Mouse (Mus musculus) heart, adult 11 months (tissue): ENCODE results near the gene Arl15.

ENCODE experiments used
- DNase-seq: peaks from one replicate; pipeline ENCODE4 v3.0.0; 2022

The Arl15 gene

DNA sequence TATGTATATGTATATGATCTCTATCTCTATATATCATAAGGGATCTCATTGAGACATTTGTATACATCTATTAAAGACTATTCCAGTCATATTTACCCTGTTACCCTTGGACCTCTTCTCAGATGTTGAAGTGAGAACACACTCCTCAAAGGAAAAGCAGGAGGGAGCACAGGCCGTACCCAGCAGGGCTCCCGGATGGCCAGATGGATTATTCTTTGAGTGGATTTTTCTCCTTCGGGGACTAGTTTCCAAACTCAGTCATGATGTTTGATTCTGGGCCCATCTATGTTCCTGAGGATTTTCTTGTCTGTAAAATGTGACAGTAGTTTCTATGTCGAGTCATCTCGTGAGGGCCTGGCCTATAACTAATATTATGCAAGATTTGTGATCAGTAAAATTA, 142.9 kb downstream of the Arl15 start:
- DNase-seq = no peak

DNA sequence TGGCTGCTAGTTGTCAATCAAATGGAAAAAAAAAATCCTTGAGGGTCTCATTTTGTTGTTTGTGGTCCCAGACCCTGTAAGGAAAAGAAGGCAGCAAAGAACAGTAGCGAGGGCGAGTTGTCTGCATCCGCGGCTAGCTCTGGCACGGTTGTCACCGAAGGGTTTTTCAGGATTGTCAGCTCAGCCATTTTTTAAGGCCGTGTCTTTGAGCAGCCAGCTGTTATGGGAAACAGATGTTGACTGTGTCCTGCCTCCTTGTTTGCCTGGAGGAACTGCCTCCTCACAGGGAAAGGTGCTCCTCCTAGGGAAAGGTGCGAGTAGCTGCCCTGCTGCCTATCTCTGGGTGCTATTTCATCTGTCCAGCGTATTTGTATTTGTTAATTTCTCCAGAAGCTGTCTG, 144.3 kb downstream of the Arl15 start:
- peak; percentile 87 for DNase-seq

DNA sequence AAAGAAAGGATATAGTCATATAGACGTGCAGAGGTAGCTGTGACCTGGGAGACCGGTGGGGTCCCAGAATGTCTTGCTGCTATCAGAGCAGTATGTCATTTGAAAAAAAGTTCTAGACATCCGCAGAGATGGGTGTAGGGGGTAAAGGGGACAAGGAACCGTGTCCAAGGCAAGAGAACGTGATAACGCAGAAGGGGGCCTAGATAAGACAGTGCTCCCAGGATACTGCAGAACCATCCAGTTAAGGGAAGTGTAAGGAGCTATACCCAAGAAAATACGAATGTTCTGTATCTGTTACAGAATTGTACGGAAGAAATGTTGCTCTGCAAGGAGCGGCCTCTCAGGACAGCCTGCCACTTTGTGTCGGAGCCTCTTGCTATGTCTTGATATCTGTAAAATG, 144.8 kb downstream of the Arl15 start:
- DNase-seq = peak; percentile 77

DNA sequence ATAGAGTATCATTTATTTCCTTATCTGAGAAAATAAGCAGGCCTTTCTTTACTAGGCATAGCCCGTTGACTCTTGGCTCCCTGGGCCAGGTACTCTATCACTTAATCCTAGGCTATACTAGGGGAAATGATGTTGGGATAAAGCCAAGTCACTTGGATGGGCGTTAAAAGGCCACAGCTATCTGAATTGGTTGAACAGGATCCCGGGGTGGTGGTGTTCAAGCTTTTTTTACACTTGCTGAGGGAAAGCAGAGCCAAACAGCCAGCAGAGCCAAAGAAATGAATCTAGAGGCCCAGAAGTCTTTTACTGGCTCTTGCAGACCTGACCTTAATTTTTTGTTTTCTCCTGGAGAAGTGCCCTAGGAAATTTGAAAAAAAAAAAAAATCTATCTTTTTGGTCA, 145.4 kb downstream of the Arl15 start:
- peak; percentile 96 for DNase-seq

DNA sequence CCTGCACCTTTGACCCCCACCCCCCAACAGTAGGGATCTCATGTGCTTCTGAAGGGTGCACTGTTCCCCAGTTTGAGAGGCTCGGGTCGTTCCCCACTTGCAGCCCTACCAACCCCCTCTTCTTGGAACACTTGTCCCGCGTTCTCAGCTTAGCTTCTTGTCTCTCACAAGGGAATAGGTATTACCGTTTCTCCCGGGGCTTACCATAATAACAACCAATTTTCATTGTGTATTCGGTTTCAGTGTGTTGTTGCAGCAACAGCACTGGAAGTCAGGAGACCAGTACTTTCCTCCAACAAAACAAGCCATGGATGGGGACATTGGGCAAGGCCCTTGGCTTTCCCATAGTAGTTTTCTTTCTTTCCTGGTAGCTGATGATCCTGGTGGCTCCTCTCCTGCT, 145.8 kb downstream of the Arl15 start:
- peak; percentile 93 for DNase-seq

DNA sequence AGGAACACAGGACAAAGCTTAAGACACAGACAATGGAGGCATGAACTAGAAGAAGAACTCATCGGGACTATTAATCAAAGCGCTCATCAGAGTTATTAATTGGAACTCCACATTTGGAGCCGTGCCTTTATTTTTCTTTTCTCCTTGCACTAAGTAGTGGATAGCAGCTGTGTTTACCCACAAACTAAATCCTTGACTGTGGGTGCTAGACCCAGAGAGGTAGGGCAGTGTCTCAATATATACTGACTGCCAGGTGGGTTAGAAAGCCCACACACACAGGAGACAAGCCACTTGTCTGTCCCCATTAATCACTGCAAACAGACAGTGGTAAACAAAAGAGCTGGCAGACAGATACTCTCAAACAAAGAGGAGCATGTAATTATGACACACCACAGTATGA, 147.6 kb downstream of the Arl15 start:
- DNase-seq = peak; percentile 14

DNA sequence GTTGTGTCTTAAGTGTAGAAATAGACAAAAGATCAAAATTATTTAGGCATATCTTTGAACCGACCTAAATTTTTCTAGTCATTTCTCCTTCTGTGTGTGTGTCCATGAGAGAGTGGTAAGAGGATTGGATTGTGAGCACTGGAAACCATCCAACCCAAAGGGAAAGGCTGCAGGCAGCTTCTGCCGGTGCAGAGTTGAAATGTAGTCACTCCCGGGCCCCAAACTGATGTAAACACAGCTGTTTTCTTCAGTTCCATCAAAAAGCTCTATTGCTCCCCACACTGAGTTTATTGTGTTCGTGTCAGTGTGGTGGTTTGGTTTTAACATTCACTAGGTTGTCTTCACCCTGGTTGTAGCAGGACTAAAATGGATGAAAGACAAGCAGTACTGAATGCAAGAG, 153.2 kb downstream of the Arl15 start:
- no peak for DNase-seq

DNA sequence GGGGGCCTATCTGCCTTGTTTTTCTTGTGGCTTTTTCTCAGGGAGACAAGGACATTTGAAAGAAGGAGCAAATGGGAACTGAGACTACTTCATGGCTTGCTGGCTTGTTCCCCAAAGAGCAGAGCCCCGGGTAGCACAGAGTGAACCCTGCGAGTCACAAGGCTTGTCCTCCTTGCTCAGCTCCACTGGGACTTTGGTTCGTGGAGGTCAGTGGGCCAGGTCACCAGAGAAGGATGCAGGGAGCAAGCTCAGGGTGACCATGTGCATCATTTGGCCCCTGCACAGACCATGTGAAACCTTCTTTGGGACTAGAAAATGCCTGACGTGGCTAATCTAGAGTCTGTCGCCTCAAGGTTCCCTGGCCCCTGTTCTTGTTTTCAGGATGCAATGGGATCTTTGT, 155.4 kb downstream of the Arl15 start:
- DNase-seq = peak; percentile 98

DNA sequence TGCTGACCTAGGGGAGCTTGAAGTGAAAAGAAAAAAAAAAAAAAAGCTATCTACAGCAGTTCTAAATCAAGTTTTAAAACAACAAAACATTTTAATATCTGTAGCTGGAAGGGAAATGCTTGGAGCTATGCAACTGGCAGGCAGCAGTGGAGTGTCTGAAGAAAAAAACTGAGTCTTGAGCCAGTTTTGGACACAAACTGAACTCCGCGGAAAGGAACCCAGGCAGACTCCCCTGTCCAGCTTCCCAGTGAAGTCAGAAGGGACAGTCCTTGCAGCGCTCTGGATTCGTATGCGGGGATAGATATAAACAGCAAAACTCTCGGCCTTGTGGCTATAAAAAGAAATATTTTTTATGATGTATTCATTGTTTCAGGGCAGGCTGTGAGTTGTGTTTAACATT, 155.8 kb downstream of the Arl15 start:
- DNase-seq = peak; percentile 89

DNA sequence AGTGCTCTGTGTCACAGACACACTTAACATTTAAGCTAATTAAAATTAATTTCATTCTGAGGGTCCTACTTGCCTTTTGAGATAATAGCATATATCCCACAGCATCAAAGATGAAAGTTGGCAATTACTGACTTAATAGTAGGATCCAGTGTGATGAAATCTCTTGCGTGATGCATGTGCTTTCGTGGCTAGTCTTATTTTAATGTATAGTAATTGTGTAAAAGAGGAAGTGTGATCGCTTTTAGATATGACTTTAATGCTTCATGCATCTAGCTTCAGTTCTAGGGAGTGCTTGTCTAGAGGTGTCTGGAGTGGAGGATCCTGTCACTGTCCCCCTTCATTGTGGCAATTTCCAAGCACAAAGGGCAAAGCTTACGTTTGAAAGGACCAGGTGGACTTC, 163.1 kb downstream of the Arl15 start:
- no peak for DNase-seq

DNA sequence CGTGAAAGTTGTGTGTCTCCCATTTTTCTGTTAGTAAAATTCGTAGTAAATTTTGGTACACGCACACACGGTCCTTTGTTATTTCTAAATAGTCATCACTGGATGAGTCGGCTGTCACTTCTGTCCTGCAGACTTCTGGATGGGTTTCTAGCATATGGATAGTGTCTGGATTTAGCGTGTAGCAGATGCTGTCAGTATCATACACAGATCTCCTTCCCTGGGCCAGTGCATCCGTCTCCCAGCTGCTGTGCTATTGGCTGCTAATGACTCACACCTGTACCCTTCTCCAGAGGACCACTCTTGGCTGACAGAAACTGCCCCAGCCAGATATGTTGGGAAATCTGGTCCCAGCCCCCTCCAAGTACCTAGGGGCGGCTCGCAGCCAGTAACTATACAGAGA, 170.6 kb downstream of the Arl15 start:
- no peak for DNase-seq

DNA sequence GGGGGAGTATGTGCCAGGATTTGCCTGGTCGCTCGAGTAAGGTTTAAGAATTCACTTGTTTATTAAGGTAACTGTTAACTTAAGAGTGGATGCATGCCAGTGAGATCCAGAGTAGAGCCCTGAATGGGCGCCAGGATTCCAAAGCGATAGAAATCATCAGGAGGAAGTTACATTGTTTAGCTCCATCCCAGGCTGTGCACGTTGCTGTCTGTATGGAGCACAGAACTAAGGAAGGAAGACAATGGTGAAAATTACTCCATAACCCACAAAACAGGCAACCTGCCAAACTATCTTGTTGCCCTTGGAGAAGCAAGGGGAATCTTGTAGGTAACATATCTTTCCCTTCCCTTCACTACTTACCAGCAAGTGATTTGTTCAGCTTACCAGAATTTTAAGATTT, 176.4 kb downstream of the Arl15 start:
- peak; percentile 94 for DNase-seq

DNA sequence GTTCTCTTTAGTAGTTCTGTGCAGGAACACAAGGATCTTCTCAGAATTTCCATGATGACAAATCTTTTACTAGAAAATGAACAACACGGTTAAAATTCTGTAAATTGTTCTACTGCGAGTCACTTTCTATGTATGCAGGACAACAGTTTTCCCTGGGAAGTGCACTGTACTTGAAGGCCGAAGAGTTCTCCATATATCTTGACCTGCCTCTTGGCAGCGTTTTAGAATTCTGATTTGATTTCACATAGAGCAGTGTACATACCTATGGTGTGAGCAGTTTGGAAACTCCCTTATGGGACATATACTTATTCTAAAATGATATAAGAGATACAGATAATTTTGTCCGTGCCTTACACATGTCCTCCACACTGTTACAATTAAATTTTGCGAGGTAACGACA, 178.1 kb downstream of the Arl15 start:
- DNase-seq = no peak

DNA sequence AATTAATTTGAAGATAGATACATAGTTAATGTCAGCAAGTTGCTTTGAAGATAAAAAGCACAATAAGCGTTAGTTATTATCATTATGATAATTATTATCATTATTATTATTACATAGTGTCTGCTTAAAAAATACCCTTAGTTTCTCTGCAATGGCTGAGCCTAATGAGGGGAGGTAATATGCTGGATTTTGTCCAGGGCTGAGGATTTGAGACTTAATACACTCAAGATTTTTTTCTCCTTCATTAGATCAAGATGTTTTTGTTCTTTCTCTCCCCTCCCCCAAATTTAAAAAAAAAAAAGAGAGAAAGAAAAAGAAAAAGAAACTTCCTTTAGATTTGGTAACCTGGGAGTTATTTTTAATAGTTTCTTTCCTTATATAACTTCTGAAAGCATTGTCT, 180.6 kb downstream of the Arl15 start:
- DNase-seq = no peak

DNA sequence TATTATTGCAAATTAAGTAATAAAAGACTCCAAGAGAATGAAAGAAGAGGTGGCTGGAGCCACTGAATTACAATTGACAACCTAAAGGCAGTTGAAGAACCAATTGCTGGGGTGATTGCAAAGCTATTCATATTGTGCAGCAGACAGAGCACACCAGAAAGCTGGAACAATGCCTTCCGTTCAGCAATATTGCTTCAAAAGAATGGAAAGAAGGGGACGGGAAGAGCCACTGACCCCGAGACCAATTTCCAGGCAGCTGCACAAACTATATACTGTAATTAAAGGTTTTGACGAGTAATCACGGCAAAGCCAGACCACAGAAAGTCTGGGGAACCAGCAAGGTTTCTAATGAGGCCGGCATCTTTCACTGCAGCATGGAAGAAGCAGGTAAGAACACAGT, 181.4 kb downstream of the Arl15 start:
- DNase-seq = peak; percentile 42

DNA sequence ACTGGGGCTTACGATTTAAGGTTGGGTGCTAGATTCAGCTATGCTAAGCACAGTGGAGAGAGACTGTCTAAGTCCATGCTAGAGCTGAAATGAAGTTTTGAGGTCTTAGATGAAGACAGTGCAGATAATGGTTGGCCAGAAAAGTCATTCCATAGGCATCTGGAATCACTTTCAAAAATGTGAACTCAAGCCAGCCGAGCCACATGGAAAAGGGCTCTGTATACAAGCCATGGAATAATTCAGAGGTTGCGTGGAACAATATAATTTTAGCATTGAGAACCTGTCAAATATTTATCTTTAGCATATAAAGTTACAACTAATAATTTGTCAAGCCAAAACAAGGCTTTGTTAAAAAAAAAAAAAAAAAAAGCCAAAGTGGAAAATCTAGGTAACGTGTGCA, 182.6 kb downstream of the Arl15 start:
- no peak for DNase-seq

DNA sequence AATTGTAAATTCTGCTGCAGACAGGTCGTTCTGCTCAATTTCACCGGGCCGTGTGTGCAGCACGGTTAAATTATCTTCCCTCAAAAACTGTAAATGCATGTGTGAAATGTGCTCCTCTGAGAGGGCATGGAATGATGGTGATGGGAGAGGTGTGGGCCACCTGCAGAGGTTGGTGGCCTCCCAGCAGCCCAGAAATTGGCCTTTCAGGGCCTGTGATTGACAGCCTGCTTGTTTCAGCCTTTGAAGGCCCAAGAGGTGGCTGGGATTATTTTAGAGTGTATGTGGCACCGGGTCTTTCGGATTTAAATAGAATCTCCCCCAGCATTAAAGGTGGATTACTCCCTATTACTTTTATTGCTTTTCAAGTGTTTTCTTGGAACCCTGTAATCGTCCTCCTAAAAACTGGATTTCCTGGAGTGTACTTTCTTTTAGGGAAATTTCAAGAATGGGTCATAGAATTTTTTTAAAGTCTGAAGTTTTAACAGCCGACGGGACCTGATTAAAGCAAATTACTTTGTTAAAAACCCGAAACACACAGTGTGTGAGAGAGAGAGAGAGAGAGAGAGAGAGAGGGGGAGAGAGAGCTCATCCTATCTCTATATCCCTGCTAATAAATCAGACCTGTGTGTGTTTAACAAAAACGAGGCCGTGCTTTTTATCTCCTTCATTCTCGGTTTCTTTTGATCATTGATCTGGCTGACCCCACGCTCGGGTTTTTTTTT, 186.6 kb downstream of the Arl15 start:
- peak; percentile 66 for DNase-seq

DNA sequence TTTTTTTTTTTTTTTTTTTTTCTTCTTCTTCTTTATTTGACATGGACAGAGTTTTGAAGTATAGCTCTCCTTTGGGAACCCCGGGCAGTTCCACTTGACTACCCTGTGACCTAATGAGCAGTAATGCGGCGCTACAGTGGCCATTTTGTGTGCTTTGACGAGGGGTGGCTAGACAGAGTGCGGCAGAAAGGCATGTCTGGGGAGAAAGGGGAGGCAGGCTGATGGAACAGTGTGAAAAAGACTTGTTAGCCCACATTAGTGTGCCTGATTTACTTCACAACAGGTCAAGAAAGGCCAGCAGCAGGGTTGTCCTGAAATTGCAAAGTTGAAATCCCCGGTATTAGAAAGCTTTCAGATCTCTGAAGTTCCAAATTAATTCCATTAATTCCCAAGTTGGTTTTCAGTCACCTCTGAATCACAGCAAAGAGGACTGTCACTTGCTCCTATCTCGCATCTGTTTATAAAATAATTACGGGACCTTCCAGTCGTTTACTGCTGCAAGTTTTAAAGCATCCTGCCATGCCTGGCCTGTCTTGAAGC, 187.2 kb downstream of the Arl15 start:
- DNase-seq = peak; percentile 72

DNA sequence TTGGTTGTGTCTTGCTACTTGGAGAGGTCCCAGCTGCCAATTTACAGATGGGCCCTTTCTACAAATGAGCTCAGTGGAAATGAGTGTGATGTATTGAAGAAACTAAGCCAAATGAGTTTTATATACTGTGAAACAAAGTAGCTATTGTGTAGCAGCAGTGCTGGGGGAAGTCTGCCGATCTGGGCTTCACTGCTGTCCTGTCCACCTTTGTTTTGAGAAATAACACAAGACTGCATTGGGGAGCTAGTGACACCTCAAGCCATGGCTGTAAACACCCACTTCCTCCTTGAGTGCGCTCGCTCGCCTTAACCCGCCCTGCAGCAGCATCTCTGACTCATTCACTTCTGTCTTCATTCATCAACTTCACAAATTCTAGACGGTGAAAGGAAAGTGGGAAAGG, 189.3 kb downstream of the Arl15 start:
- peak; percentile 51 for DNase-seq

DNA sequence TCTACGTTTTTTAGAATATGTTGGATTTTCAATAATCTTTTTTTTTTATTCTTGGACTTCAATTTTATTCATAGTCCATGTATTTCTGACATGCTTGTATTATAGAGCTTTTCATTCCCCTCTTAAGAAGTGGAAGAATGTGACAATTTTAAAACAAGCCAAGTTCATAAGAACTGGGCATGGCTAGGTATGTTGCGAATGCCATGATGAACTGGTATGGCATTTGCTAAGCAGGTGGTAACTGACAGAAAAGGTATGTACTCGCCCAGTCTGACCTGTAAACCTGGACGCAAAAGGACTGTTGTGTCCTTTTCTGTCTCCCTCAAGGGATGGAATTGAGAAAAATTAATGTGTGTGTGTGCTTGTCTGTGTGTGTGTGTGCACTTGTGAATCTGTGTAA, 190.2 kb downstream of the Arl15 start:
- DNase-seq = no peak

DNA sequence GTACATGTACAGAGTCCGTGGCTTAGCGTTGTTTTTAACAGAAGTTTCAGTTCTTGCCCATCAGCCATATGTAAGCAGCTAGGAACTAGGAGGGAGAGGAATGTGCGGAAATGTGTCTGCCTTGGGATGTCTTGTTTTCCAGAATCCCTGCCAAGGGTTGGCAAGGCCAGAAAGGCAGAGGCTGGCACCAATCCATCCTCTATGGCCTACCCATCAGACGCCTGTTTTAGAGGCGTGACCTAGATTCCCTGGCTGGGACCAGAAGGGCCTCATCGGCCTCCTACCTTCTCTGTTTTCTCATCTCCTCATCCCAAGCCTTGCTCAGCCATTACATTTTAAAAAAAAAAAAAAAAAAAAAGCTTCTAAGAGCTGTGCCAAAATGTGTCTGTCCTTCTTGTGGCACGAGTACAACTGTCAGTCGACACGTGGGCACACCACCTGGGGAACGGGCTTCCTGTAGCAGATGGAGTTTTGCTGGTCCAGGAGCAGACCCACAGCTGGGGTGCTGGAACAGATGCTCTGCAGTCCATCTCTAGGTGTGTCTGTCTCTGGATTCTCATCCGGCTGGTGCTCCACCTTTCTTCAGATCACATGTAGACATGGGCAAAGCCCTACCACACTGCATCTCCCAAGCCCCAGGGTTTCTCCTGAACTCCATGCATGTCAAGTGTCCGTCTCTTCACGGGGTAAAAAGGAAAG, 192.7 kb downstream of the Arl15 start:
- peak; percentile 92 for DNase-seq

DNA sequence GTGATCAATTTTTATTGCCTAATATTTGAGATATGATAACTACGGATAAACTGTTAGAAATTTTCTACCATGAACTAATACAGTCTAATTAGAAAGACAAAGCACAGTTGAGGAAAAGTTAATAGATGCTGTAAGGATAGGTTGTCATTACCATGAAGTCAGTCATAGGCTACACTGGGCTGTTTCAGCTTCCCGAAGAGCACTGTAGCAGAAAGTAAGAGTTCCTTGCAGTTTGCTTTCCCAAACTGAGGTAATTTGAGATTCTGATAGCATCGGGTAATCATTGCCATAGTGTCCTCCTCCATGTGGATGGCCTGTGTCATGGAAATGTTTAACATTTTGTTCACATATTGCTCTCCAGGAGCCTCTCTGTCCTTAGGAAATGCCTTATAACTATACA, 195.9 kb downstream of the Arl15 start:
- DNase-seq = no peak

DNA sequence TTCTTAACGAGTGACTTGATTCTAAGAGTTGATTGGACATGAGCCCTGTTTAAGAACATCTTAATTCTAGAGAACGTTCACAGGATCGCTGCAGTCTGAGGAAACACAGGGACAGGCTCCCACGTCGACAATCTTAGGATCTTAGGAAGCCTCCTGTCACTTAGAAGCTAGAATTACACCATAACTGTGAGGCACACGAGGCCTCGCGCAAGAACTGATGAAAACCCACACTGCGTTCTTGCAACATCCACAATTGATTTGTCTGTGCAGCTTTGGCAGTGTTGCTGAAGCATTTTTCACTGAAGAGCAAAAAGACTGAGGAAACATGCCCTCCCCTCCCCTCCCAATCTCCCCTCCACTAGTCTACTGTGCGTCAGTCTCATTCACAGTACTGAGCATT, 196.4 kb downstream of the Arl15 start:
- peak; percentile 84 for DNase-seq

DNA sequence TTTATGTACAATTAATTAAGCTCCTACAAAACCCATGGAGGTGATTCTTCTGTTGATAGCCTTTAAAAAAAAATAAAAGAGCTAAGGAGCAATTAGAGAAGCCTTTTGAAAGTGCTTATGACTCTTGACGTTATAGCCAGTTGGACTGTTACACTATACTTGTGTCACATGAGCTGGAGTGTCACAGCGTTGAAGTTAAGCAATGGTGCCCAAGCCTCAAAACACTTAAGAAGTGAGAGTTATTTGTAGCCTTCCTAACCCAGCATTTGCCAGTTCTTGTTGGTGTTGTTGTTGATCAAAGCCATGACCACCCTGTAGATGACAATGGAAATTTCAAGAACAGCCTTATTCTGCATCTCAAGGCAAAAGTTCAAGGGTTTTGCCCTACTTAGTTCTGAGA, 198.8 kb downstream of the Arl15 start:
- DNase-seq = peak; percentile 40

DNA sequence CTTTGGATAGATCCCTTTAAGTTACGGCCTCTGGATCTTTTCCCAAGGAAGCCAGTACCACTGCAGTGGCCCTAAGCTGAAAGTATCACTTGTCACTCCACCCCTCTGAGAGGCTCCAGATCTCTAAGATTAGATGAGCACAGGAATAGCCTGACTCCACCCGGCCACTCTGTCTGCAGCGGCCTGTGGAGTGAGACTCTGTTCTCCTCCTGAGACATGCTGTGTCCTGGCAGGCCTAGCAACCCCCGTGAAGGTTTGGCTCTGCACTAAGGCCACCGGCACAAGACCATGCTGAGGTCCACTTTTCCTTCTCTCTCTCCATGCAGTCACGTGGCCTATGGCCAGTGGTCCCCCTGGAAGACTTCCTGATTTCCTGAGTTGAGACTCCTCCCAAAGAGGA, 200.3 kb downstream of the Arl15 start:
- DNase-seq = peak; percentile 83
